Mouse (Mus musculus): ENCODE measurements at regions not wholly inside any gene's neighbourhood (a gene's known extent, or its start where the extent isn't known, plus 50 kb on each side); places are given as distances from the start of the nearest gene placed in this dataset.
"Not testable (repeated sequence)": the region's sequence is repeated elsewhere in the genome, so short reads cannot be mapped to it uniquely, and the experiment has no call there.

- 53% methylated on average over 3 of the region's 3 CpGs for WGBS (ENCODE audit: insufficient replicate concordance)
- H3K27ac ChIP-seq (ENCODE audit: low read depth), result no peak overlapping the region
Measured at GRCm38 (mm10) chr14:53777375-53777774, 476.5 kb downstream of the Dad1 start.

GRCm38 (mm10) chr14:53776717-53777116 is 477.2 kb downstream of the Dad1 start:
- not testable (repeated sequence) for H3K9me3 ChIP-seq (ENCODE audit: low read length); H3K9ac ChIP-seq (replicated peaks); H3K4me2 ChIP-seq (ENCODE audit: low read depth, low read length); H3K4me3 ChIP-seq (ENCODE audit: low read depth, low read length); H3K36me3 ChIP-seq (replicated peaks; ENCODE audit: insufficient read depth, low read length); H3K27me3 ChIP-seq (ENCODE audit: insufficient read depth, low read length); H3K27ac ChIP-seq (ENCODE audit: low read depth); H3K4me1 ChIP-seq (ENCODE audit: insufficient read depth); ATAC-seq
- WGBS (ENCODE audit: insufficient replicate concordance), result 49% methylated on average over 1 of the region's 1 CpGs
- DNase-seq, result peak; percentile 50
- TF ChIP-seq CTCF (IDR thresholded peaks at IDR 0.05; ENCODE audit: low read depth), result peak; percentile 65

More at GRCm38 (mm10) chr14:53777375-53777774, 476.5 kb downstream of the Dad1 start:
- H3K27me3 ChIP-seq (ENCODE audit: insufficient read depth, low read length), result no peaks in the 10 kb centered on the region
- H3K4me2 ChIP-seq (ENCODE audit: low read depth, low read length), result no peak overlapping the region
- no peak for DNase-seq
- H3K9me3 ChIP-seq (ENCODE audit: low read length), result no peaks in the 10 kb centered on the region
- no peak overlapping the region for H3K4me3 ChIP-seq (ENCODE audit: low read depth, low read length)
- no peak overlapping the region for H3K9ac ChIP-seq (replicated peaks)
- H3K4me1 ChIP-seq (ENCODE audit: insufficient read depth), result no peaks in the 10 kb centered on the region
- no peaks in the 10 kb centered on the region for H3K36me3 ChIP-seq (replicated peaks; ENCODE audit: insufficient read depth, low read length)
- ATAC-seq, result no peak
- no peak for TF ChIP-seq CTCF (IDR thresholded peaks at IDR 0.05; ENCODE audit: low read depth)

GRCm38 (mm10) chr14:53766501-53766900 is 487.4 kb downstream of the Dad1 start:
- not testable (repeated sequence) for H3K4me2 ChIP-seq (ENCODE audit: low read depth, low read length); H3K27me3 ChIP-seq (ENCODE audit: insufficient read depth, low read length); H3K4me3 ChIP-seq (ENCODE audit: low read depth, low read length); H3K9ac ChIP-seq (replicated peaks); H3K9me3 ChIP-seq (ENCODE audit: low read length); H3K4me1 ChIP-seq (ENCODE audit: insufficient read depth); H3K36me3 ChIP-seq (replicated peaks; ENCODE audit: insufficient read depth, low read length); H3K27ac ChIP-seq (ENCODE audit: low read depth); DNase-seq
- WGBS (ENCODE audit: insufficient replicate concordance), result 47% methylated on average over 6 of the region's 6 CpGs
- ATAC-seq, result peak; percentile 41; the same call in 1 of the 2 replicates

- H3K4me3 ChIP-seq (ENCODE audit: low read depth, low read length); H3K9ac ChIP-seq (replicated peaks); H3K27ac ChIP-seq (ENCODE audit: low read depth); DNase-seq; H3K36me3 ChIP-seq (replicated peaks; ENCODE audit: insufficient read depth, low read length); H3K27me3 ChIP-seq (ENCODE audit: insufficient read depth, low read length); H3K9me3 ChIP-seq (ENCODE audit: low read length); H3K4me1 ChIP-seq (ENCODE audit: insufficient read depth): not testable (repeated sequence)
- TF ChIP-seq EP300 (IDR thresholded peaks at IDR 0.05; ENCODE audit: low read depth), result peak; percentile 89
- WGBS (ENCODE audit: insufficient replicate concordance), result 28% methylated on average over 1 of the region's 1 CpGs
- H3K4me2 ChIP-seq (ENCODE audit: low read depth, low read length), result peak overlapping the region; percentile 13; the same call in 1 of the 2 replicates
- peak; percentile 83 for ATAC-seq
Measured at GRCm38 (mm10) chr14:53765918-53766317, 488.0 kb downstream of the Dad1 start.

GRCm38 (mm10) chr14:53760578-53760977 is 493.3 kb downstream of the Dad1 start:
- H3K4me1 ChIP-seq (ENCODE audit: insufficient read depth); ATAC-seq; H3K4me2 ChIP-seq (ENCODE audit: low read depth, low read length); H3K4me3 ChIP-seq (ENCODE audit: low read depth, low read length); H3K9ac ChIP-seq (replicated peaks); H3K27me3 ChIP-seq (ENCODE audit: insufficient read depth, low read length); H3K27ac ChIP-seq (ENCODE audit: low read depth); H3K36me3 ChIP-seq (replicated peaks; ENCODE audit: insufficient read depth, low read length); H3K9me3 ChIP-seq (ENCODE audit: low read length); DNase-seq: not testable (repeated sequence)
- WGBS (ENCODE audit: insufficient replicate concordance), result 52% methylated on average over 2 of the region's 2 CpGs
- TF ChIP-seq CTCF (IDR thresholded peaks at IDR 0.05; ENCODE audit: low read depth), result 0 out of 2 replicates have a peak, but pooled peaks have one; percentile 16

- not testable (repeated sequence) for H3K27ac ChIP-seq (ENCODE audit: low read depth); H3K4me2 ChIP-seq (ENCODE audit: low read depth, low read length); H3K9ac ChIP-seq (replicated peaks); H3K27me3 ChIP-seq (ENCODE audit: insufficient read depth, low read length); H3K4me3 ChIP-seq (ENCODE audit: low read depth, low read length); ATAC-seq; DNase-seq; H3K36me3 ChIP-seq (replicated peaks; ENCODE audit: insufficient read depth, low read length); H3K4me1 ChIP-seq (ENCODE audit: insufficient read depth); H3K9me3 ChIP-seq (ENCODE audit: low read length)
- WGBS (ENCODE audit: insufficient replicate concordance), result 32% methylated on average over 4 of the region's 4 CpGs
Measured at GRCm38 (mm10) chr14:53757782-53758181, 496.1 kb downstream of the Dad1 start.

GRCm38 (mm10) chr14:53757095-53757494 is 496.8 kb downstream of the Dad1 start:
- not testable (repeated sequence) for DNase-seq; H3K9ac ChIP-seq (replicated peaks); H3K9me3 ChIP-seq (ENCODE audit: low read length); H3K36me3 ChIP-seq (replicated peaks; ENCODE audit: insufficient read depth, low read length); H3K4me3 ChIP-seq (ENCODE audit: low read depth, low read length); H3K27me3 ChIP-seq (ENCODE audit: insufficient read depth, low read length); H3K27ac ChIP-seq (ENCODE audit: low read depth); H3K4me2 ChIP-seq (ENCODE audit: low read depth, low read length); H3K4me1 ChIP-seq (ENCODE audit: insufficient read depth)
- WGBS (ENCODE audit: insufficient replicate concordance), result no CpG with 5 or more reads among the region's 1 CpGs
- peak; percentile 40; the same call in 1 of the 2 replicates for ATAC-seq
